Mouse (Mus musculus): ENCODE results near the gene Fkbp10.

DNA sequence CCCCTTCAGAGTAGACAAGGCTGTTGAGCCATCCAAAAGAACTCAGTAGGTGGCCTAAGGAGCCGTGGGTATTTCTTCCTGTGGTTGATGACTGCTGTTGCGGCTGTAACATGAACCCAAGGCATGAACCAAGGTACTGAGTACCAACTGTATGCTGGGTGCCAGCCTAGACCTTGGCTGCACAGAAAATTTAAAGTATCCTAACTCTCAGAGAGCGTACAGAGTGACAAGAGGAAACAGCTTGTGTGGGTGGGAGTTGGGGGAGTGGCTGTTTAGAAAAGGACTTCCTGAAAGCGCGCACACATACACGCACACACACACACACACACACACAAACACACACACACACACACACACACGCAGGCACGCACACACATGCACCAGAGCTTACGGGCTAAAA is 16.2 kb upstream of the Fkbp10 start:
- TF ChIP-seq CTCF (IDR thresholded peaks at IDR 0.05; ENCODE audit: low read depth) (no peak), EP300 (optimal IDR thresholded peaks at IDR 0.05) (no peak)

All from stomach, postnatal 0 days (tissue).